Mouse (Mus musculus): ENCODE results near the gene H2al1h. TPM values are rescaled to one million over a fixed set of nuclear protein-coding genes. Genes with fewer than 3 reads are reported as not detected.

The H2al1h gene
- polyA plus RNA-seq, 1 experiment from 2014 or later, result not detected

DNA sequence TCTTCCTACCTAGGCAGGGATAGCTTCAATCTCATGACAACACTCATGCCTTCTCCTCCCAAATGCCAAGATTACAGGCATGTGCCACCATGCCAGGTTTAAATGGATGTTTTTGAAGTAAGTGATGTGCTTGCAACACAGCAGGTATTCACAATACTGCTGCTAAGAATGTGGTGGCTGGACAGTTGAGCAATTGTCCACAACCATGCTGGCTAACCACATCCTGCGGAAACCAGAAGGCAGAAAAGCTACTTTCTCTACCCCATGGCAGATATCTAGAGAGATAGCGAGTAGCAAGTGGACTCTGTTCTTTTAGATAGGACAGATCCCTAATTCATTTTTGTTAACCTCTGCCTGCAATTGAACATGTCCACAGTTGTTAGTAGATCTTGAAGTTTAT is 40.0 kb downstream of the H2al1h start:
- Histone ChIP-seq H3K27ac (ENCODE audit: low read length) (no peak overlapping the region), H3K36me3 (ENCODE audit: control insufficient read depth, insufficient read depth, low read length) (no peaks in the 10 kb centered on the region), H3K27me3 (ENCODE audit: control insufficient read depth, insufficient read depth, low read length) (0 out of 2 replicates have a peak, but pooled peaks cover 2% of the 10 kb centered on the region), H3K4me1 (ENCODE audit: control insufficient read depth, insufficient read depth, low read length) (no peaks in the 10 kb centered on the region), H3K4me3 (ENCODE audit: low read depth, low read length) (no peak overlapping the region), H3K9me3 (ENCODE audit: control insufficient read depth, low read depth, low read length) (no peaks in the 10 kb centered on the region), H3K9ac (replicated peaks; ENCODE audit: low read depth, low read length) (no peak overlapping the region), H3K4me2 (replicated peaks; ENCODE audit: low read depth, low read length) (no peak overlapping the region)
- ATAC-seq (ENCODE audit: insufficient number of reproducible peaks, insufficient read depth, low FRiP score, low read depth), result no peak
- 85% methylated on average over 2 of the region's 2 CpGs for WGBS

- Histone ChIP-seq H3K4me1 (ENCODE audit: control insufficient read depth, insufficient read depth, low read length) (no peaks in the 10 kb centered on the region), H3K27ac (ENCODE audit: low read length) (no peak overlapping the region), H3K9ac (replicated peaks; ENCODE audit: low read depth, low read length) (no peak overlapping the region), H3K36me3 (ENCODE audit: control insufficient read depth, insufficient read depth, low read length) (no peaks in the 10 kb centered on the region), H3K4me3 (ENCODE audit: low read depth, low read length) (no peak overlapping the region), H3K9me3 (ENCODE audit: control insufficient read depth, low read depth, low read length) (no peaks in the 10 kb centered on the region), H3K4me2 (replicated peaks; ENCODE audit: low read depth, low read length) (no peak overlapping the region), H3K27me3 (ENCODE audit: control insufficient read depth, insufficient read depth, low read length) (0 out of 2 replicates have a peak, but pooled peaks cover 2% of the 10 kb centered on the region)
- 55% methylated on average over 6 of the region's 6 CpGs for WGBS
- ATAC-seq (ENCODE audit: insufficient number of reproducible peaks, insufficient read depth, low FRiP score, low read depth), result no peak
Observed at GRCm38 (mm10) chrX:11363890-11364289, 42.6 kb downstream of the H2al1h start.

DNA sequence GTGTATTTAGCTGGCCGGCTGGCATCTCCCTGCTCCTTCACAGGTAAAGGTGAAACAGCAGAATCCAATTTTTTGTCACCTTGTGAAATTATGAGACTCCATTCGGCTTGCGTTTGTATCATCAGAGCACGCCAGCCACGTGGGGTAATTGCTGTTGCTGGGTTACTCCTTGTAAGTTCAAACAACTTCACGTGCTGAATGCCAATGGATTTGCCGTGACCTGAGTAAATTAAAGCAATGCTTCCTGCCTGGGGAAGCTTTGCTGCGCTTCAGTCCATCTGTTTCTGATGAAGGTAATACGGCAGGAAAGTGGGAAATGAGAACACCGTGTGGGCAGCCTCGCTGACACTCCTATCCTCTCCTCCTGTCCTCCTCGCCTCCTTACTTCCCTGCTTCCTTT is 43.9 kb downstream of the H2al1h start:
- Histone ChIP-seq H3K9me3 (ENCODE audit: control insufficient read depth, low read depth, low read length) (no peaks in the 10 kb centered on the region), H3K27ac (ENCODE audit: low read length) (no peak overlapping the region), H3K4me1 (ENCODE audit: control insufficient read depth, insufficient read depth, low read length) (no peaks in the 10 kb centered on the region), H3K4me3 (ENCODE audit: low read depth, low read length) (no peak overlapping the region), H3K36me3 (ENCODE audit: control insufficient read depth, insufficient read depth, low read length) (no peaks in the 10 kb centered on the region), H3K27me3 (ENCODE audit: control insufficient read depth, insufficient read depth, low read length) (0 out of 2 replicates have a peak, but pooled peaks cover 2% of the 10 kb centered on the region), H3K4me2 (replicated peaks; ENCODE audit: low read depth, low read length) (no peak overlapping the region), H3K9ac (replicated peaks; ENCODE audit: low read depth, low read length) (no peak overlapping the region)
- 67% methylated on average over 12 of the region's 12 CpGs for WGBS
- ATAC-seq (ENCODE audit: insufficient number of reproducible peaks, insufficient read depth, low FRiP score, low read depth), result no peak

Other genes with a start within 250 kb of the H2al1h start
- gene H2al1a, start 22.2 kb upstream of the H2al1h start, polyA plus RNA-seq (2014; fragmentation: Nextera tagmentation; extraction: Ambion mirVana), result not detected in 2 replicates
- not detected in 2 replicates for gene H2al1b, start 19.1 kb upstream of the H2al1h start, polyA plus RNA-seq (2014; fragmentation: Nextera tagmentation; extraction: Ambion mirVana)
- gene H2al1c, start 15.8 kb upstream of the H2al1h start, polyA plus RNA-seq (2014; fragmentation: Nextera tagmentation; extraction: Ambion mirVana), result not detected in 2 replicates
- gene H2al1d, start 12.7 kb upstream of the H2al1h start, polyA plus RNA-seq (2014; fragmentation: Nextera tagmentation; extraction: Ambion mirVana), result not detected in 2 replicates
- gene H2al1e, start 9.6 kb upstream of the H2al1h start, polyA plus RNA-seq (2014; fragmentation: Nextera tagmentation; extraction: Ambion mirVana), result not detected in 2 replicates
- not detected in 2 replicates for gene H2al1f, start 6.3 kb upstream of the H2al1h start, polyA plus RNA-seq (2014; fragmentation: Nextera tagmentation; extraction: Ambion mirVana)
- not detected in 2 replicates for gene H2al1g, start 3.2 kb upstream of the H2al1h start, polyA plus RNA-seq (2014; fragmentation: Nextera tagmentation; extraction: Ambion mirVana)
- not detected in 2 replicates for gene H2al1i, start 3.2 kb downstream of the H2al1h start, polyA plus RNA-seq (2014; fragmentation: Nextera tagmentation; extraction: Ambion mirVana)
- gene H2al1j, start 6.3 kb downstream of the H2al1h start, polyA plus RNA-seq (2014; fragmentation: Nextera tagmentation; extraction: Ambion mirVana), result not detected in 2 replicates